Mouse (Mus musculus): ENCODE data around the gene Tma16. TPM values are rescaled to one million over a fixed set of nuclear protein-coding genes. Genes with fewer than 3 reads are reported as not detected.

The Tma16 gene
- polyA plus RNA-seq, 1 experiment from 2014 or later = 14.2 TPM

Other genes with a start within 250 kb of the Tma16 start
- gene Tktl2, start 25.2 kb upstream of the Tma16 start, polyA plus RNA-seq (2016; fragmentation: Nextera tagmentation; extraction: Ambion mirVana) = 0.06 TPM in 1 of 2 replicates, not detected in the other
- 0.17 and 0.37 TPM in 2 replicates for gene Npy5r, start 201.6 kb upstream of the Tma16 start, polyA plus RNA-seq (2016; fragmentation: Nextera tagmentation; extraction: Ambion mirVana)
- 1.7 and 2.6 TPM in 2 replicates for gene Npy1r, start 210.7 kb upstream of the Tma16 start, polyA plus RNA-seq (2016; fragmentation: Nextera tagmentation; extraction: Ambion mirVana)